Mouse (Mus musculus) thymus, adult 2 months (tissue): ENCODE results near the gene Pds5a.

Experiments used
- CTCF ChIP-seq: fragments of 200-500 bp; IDR thresholded peaks from 2 replicates; pipeline ENCODE4 v1.5.1; 2012; ENCODE audit warnings: mild to moderate bottlenecking, control low read depth, low read length, moderate library complexity, borderline replicate concordance; ENCODE audit not compliant: control insufficient read depth, poor library complexity, insufficient read depth; ENCODE audit errors: extremely low read depth
- POLR2A ChIP-seq: fragments of 200-500 bp; IDR thresholded peaks from 2 replicates; pipeline ENCODE4 v1.6.1; 2012; ENCODE audit warnings: mild to moderate bottlenecking, low read length, control low read depth, moderate library complexity; ENCODE audit not compliant: control insufficient read depth, poor library complexity, insufficient read depth; ENCODE audit errors: extremely low read depth

DNA sequence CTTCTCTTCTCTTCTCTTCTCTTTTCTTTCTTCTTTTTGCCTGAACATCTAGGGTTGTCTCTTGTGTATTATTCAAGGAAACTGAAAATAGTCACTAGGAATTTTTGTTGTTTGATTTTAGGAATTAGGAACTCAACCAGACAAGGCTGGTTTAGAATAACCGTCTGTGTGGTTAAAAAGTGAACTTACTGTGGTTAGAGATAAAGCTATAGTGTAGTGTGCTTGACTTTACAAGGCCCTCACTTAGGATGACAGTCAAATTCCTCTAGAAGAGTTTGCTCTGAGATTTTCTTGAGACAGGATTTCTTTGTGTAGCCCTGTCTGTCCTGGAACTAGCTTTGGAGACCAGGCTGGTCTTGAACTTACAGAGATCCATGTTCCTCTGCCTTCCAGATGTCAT is 107.9 kb downstream of the Pds5a start:
- TF ChIP-seq CTCF (no peak), POLR2A (no peak)
